Comparison of ENCODE assay signal across 15 mouse cellular contexts in genomic region chr16:31501751-31502365, GRCm38 (mm10).
DNase-seq lines count a peak whose midpoint lies in the region; ATAC-seq and TF ChIP-seq lines count a peak whose summit lies in the region.
"Had no signal": no experiment of that assay in that cellular context is flagged by ENCODE, and none has a peak within 500 bp of the region (broad histone marks: within the 10 kb centered on the region; RNA-seq: fewer than 3 reads in every experiment).

No protein-coding gene starts in this region.

- no peak overlapping the region for H3K4me3 ChIP-seq in kidney, embryonic 15.5 days (replicated peaks)
- H3K4me3 ChIP-seq in kidney, adult 2 months (ENCODE audit: insufficient read depth, low read depth, low read length): no peak overlapping the region
- no peak overlapping the region for H3K4me3 ChIP-seq in embryonic facial prominence, embryonic 13.5 days
- H3K4me3 ChIP-seq in hindbrain, embryonic 10.5 days: no peak overlapping the region
- no peak overlapping the region for H3K4me3 ChIP-seq in limb, embryonic 15.5 days
- H3K4me3 ChIP-seq: heart, adult 2 months; lung, embryonic 15.5 days had no signal

- no peak for ATAC-seq in kidney, embryonic 15.5 days (replicated peaks; ENCODE audit: low FRiP score)
- no peak for ATAC-seq in embryonic facial prominence, embryonic 13.5 days (ENCODE audit: insufficient number of reproducible peaks, insufficient read depth, low FRiP score, low TSS enrichment, low read depth)
- ATAC-seq in limb, embryonic 15.5 days (ENCODE audit: insufficient number of reproducible peaks, low FRiP score, low TSS enrichment, low read depth): no peak; the same call in 1 of the 2 replicates

- H3K36me3 ChIP-seq in kidney, embryonic 15.5 days: no peaks in the 10 kb centered on the region
- no peaks in the 10 kb centered on the region for H3K36me3 ChIP-seq in kidney, adult 2 months (ENCODE audit: control insufficient read depth, insufficient read depth, low read length)
- no peaks in the 10 kb centered on the region for H3K36me3 ChIP-seq in embryonic facial prominence, embryonic 13.5 days
- H3K36me3 ChIP-seq in hindbrain, embryonic 10.5 days: no peaks in the 10 kb centered on the region
- no peaks in the 10 kb centered on the region for H3K36me3 ChIP-seq in limb, embryonic 15.5 days
- H3K36me3 ChIP-seq: lung, embryonic 15.5 days had no signal

- no peak for TF ChIP-seq POLR2A in kidney, adult 2 months (IDR thresholded peaks at IDR 0.05; ENCODE audit: low read depth, low read length)

- DNase-seq in kidney, adult 2 months: no peak
- DNase-seq in hindbrain, embryonic 10.5 days (ENCODE audit: low spot score): no peak
- no peak for DNase-seq in left cerebral cortex, adult 18-20 months (ENCODE audit: low spot score in 2 of 2)
- DNase-seq in ovary, postnatal 14 days (ENCODE audit: low spot score): no peak
- no peak for DNase-seq in kidney, postnatal 4 days
- DNase-seq: adrenal gland, postnatal 14 days; cerebellum, adult 11 months; heart, adult 2 months; heart, postnatal 36 days; kidney, postnatal 36 days; thymus, postnatal 14 days had no signal

- H3K9ac ChIP-seq in kidney, embryonic 15.5 days: no peak overlapping the region
- H3K9ac ChIP-seq in embryonic facial prominence, embryonic 13.5 days: no peak overlapping the region
- H3K9ac ChIP-seq in limb, embryonic 15.5 days: no peak overlapping the region
- H3K9ac ChIP-seq: lung, embryonic 15.5 days had no signal

- H3K27ac ChIP-seq in kidney, embryonic 15.5 days: peak overlapping the region; percentile 13; the same call in 1 of the 2 replicates
- no peak overlapping the region for H3K27ac ChIP-seq in kidney, adult 2 months (ENCODE audit: insufficient read depth, low read depth, low read length)
- H3K27ac ChIP-seq in embryonic facial prominence, embryonic 13.5 days: peak overlapping the region; percentile 55; the same call in 1 of the 2 replicates
- H3K27ac ChIP-seq in hindbrain, embryonic 10.5 days: peak overlapping the region; percentile 73; the same call in 1 of the 2 replicates
- peak overlapping the region; percentile 77 for H3K27ac ChIP-seq in limb, embryonic 15.5 days
- H3K27ac ChIP-seq: heart, adult 2 months; lung, embryonic 15.5 days had no signal

- H3K4me1 ChIP-seq in kidney, embryonic 15.5 days: peaks cover 33% of the 10 kb centered on the region
- no peaks in the 10 kb centered on the region for H3K4me1 ChIP-seq in kidney, adult 2 months (ENCODE audit: control insufficient read depth, insufficient read depth, low read length)
- H3K4me1 ChIP-seq in embryonic facial prominence, embryonic 13.5 days: peaks cover 66% of the 10 kb centered on the region
- peaks cover 37% of the 10 kb centered on the region for H3K4me1 ChIP-seq in hindbrain, embryonic 10.5 days (replicated peaks)
- H3K4me1 ChIP-seq in limb, embryonic 15.5 days: peaks cover 49% of the 10 kb centered on the region

- no peak for TF ChIP-seq CTCF in kidney, adult 2 months (conservative IDR thresholded peaks at IDR 0.05; ENCODE audit: insufficient read depth, insufficient read length, low read depth, low read length)

- no peaks in the 10 kb centered on the region for H3K9me3 ChIP-seq in kidney, embryonic 15.5 days (replicated peaks)
- no peaks in the 10 kb centered on the region for H3K9me3 ChIP-seq in embryonic facial prominence, embryonic 13.5 days
- H3K9me3 ChIP-seq in hindbrain, embryonic 10.5 days: no peaks in the 10 kb centered on the region
- H3K9me3 ChIP-seq in limb, embryonic 15.5 days: no peaks in the 10 kb centered on the region
- H3K9me3 ChIP-seq: lung, embryonic 15.5 days had no signal

- no peak overlapping the region for H3K4me2 ChIP-seq in kidney, embryonic 15.5 days
- H3K4me2 ChIP-seq in embryonic facial prominence, embryonic 13.5 days: peak overlapping the region; percentile 21
- H3K4me2 ChIP-seq in limb, embryonic 15.5 days: no peak overlapping the region; the same call in 1 of the 2 replicates
- H3K4me2 ChIP-seq: lung, embryonic 15.5 days had no signal

- no peaks in the 10 kb centered on the region for H3K27me3 ChIP-seq in kidney, embryonic 15.5 days
- H3K27me3 ChIP-seq in kidney, adult 2 months (replicated peaks; ENCODE audit: control insufficient read depth, insufficient read depth, low read length): no peaks in the 10 kb centered on the region
- no peaks in the 10 kb centered on the region for H3K27me3 ChIP-seq in embryonic facial prominence, embryonic 13.5 days
- H3K27me3 ChIP-seq in hindbrain, embryonic 10.5 days (ENCODE audit: insufficient read depth, poor library complexity, severe bottlenecking): peaks cover 8% of the 10 kb centered on the region; the same call in 1 of the 2 replicates
- no peaks in the 10 kb centered on the region for H3K27me3 ChIP-seq in limb, embryonic 15.5 days
- H3K27me3 ChIP-seq: lung, embryonic 15.5 days had no signal

- WGBS in kidney, embryonic 15.5 days: 68% methylated on average over 14 of the region's 14 CpGs
- WGBS in kidney, adult 2 months: 72% methylated on average over 14 of the region's 14 CpGs
- WGBS in embryonic facial prominence, embryonic 13.5 days: 29% methylated on average over 14 of the region's 14 CpGs
- WGBS in hindbrain, embryonic 10.5 days: 66% methylated on average over 14 of the region's 14 CpGs
- 22% methylated on average over 14 of the region's 14 CpGs for WGBS in limb, embryonic 15.5 days
